In the genomic region with DNA sequence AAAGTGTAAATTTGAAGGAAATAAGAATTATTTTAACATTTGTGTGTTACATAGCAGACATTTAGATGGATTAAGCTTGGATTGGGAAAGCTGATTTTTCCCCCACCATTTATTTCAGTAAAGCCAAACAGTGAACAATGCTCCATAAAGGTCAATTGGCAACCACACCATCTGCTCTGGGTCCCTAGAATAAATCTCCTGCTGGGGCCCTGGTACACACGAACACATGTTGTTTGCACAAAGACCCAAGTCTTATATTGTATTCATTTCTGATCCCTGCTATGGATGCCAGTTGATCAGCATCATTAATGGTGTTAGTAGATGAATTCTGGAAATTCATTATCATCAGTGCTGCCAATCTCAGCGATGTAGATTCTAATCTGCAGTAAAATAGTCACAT, we compare ENCODE assay signal across 23 mouse cellular contexts.
DNase-seq lines count a peak whose midpoint lies in the region; ATAC-seq lines count a peak whose summit lies in the region.
"Had no signal": no experiment of that assay in that cellular context is flagged by ENCODE, and none has a peak within 500 bp of the region (broad histone marks: within the 10 kb centered on the region; RNA-seq: fewer than 3 reads in every experiment).

No protein-coding gene starts in this region.

- no peak for DNase-seq in cerebellum, postnatal 4 days (ENCODE audit: low spot score in 2 of 2)
- no peak for DNase-seq in neural tube, embryonic 11.5 days (ENCODE audit: low spot score)
- no peak for DNase-seq in neural tube, embryonic 10.5 days (ENCODE audit: extremely low spot score, low spot score)
- peak; percentile 2 for DNase-seq in mesoderm, embryonic 11.5 days (ENCODE audit: low read depth, low spot score)
- DNase-seq in gastrocnemius, postnatal 10 days: no peak
- no peak for DNase-seq in layer of hippocampus, adult 11-12 months (ENCODE audit: low spot score)
- DNase-seq in lung, postnatal 10 days: no peak
- DNase-seq: adrenal gland, adult 8-10 months; gastrocnemius, postnatal 25 days; heart, adult 2 months; heart, postnatal 36 days; left cerebral cortex, postnatal 4 days; liver; lung, postnatal 14 days; right cerebral cortex, adult 18-20 months had no signal

- H3K4me1 ChIP-seq in neural tube, embryonic 11.5 days (ENCODE audit: control insufficient read depth, insufficient read depth, low read length): no peaks in the 10 kb centered on the region
- H3K4me1 ChIP-seq: forebrain, embryonic 15.5 days had no signal

- no peaks in the 10 kb centered on the region for H3K27me3 ChIP-seq in neural tube, embryonic 11.5 days (ENCODE audit: control insufficient read depth, insufficient read depth, low read length)
- H3K27me3 ChIP-seq: forebrain, embryonic 15.5 days had no signal

- H3K27ac ChIP-seq in neural tube, embryonic 11.5 days (ENCODE audit: low read depth, low read length): no peak overlapping the region
- H3K27ac ChIP-seq: forebrain, embryonic 15.5 days; heart, adult 2 months; kidney, postnatal 0 days; layer of hippocampus, adult 2 months; stomach, postnatal 0 days had no signal

- no peak overlapping the region for H3K4me3 ChIP-seq in neural tube, embryonic 11.5 days (ENCODE audit: low read depth, low read length)
- H3K4me3 ChIP-seq: forebrain, embryonic 15.5 days; heart, adult 2 months; layer of hippocampus, adult 2 months; myocyte had no signal

- no peaks in the 10 kb centered on the region for H3K9me3 ChIP-seq in neural tube, embryonic 11.5 days (ENCODE audit: control insufficient read depth, low read length)
- H3K9me3 ChIP-seq: forebrain, embryonic 15.5 days had no signal

- ATAC-seq in cerebellum, adult (ENCODE audit: insufficient number of reproducible peaks, low FRiP score, low TSS enrichment): peak; percentile 36; the same call in 1 of the 2 replicates
- ATAC-seq in neural tube, embryonic 11.5 days (ENCODE audit: insufficient read depth, low FRiP score, low TSS enrichment): 0 out of 2 replicates have a peak, but pooled peaks have one; percentile 25
- ATAC-seq: forebrain, embryonic 15.5 days; hindbrain, embryonic 16.5 days; intestine, postnatal 0 days had no signal

- no peak overlapping the region for H3K4me2 ChIP-seq in neural tube, embryonic 11.5 days (ENCODE audit: low read depth)
- H3K4me2 ChIP-seq: forebrain, embryonic 15.5 days had no signal

- WGBS in neural tube, embryonic 11.5 days: 47% methylated on average over 2 of the region's 2 CpGs

- H3K36me3 ChIP-seq in neural tube, embryonic 11.5 days (ENCODE audit: control insufficient read depth, insufficient read depth, low read length): no peaks in the 10 kb centered on the region
- H3K36me3 ChIP-seq: forebrain, embryonic 15.5 days had no signal

- H3K9ac ChIP-seq in neural tube, embryonic 11.5 days (ENCODE audit: low read length): no peak overlapping the region
- H3K9ac ChIP-seq: forebrain, embryonic 15.5 days had no signal
